Mouse (Mus musculus) forebrain, embryonic 11.5 days (tissue): Measurements from ENCODE around the gene Sytl3. TPM values are rescaled to one million over a fixed set of nuclear protein-coding genes. Genes with fewer than 3 reads are reported as not detected.

Source experiments
- ATAC-seq: fragments of 200-750 bp; cut with Nextera tagmentation; replicated peaks from 2 replicates; pipeline ENCODE4 v1.8.0; 2017; ENCODE audit warnings: moderate TSS enrichment; ENCODE audit not compliant: low FRiP score
- DNase-seq: peaks from one replicate; pipeline ENCODE4 v3.0.0-alpha.2; 2017; ENCODE audit warnings: low spot score
- H3K27ac ChIP-seq: fragments of 300-500 bp; sonication (generic); 2 replicates; pipeline ENCODE4 v1.5.1; 2014; ENCODE audit warnings: low read depth, low read length
- H3K27me3 ChIP-seq: fragments of 300-500 bp; sonication (generic); 2 replicates; pipeline ENCODE4 v1.6.1; 2014; ENCODE audit warnings: mild to moderate bottlenecking, low read length, mixed read lengths; ENCODE audit not compliant: control insufficient read depth, insufficient read depth
- H3K36me3 ChIP-seq: fragments of 300-500 bp; sonication (generic); 2 replicates; pipeline ENCODE4 v1.6.1; 2014; ENCODE audit warnings: mild to moderate bottlenecking, low read length, moderate library complexity, mixed read lengths; ENCODE audit not compliant: control insufficient read depth, insufficient read depth
- H3K4me1 ChIP-seq: fragments of 300-500 bp; sonication (generic); replicated peaks from 2 replicates; pipeline ENCODE4 v1.6.1; 2014; ENCODE audit warnings: low read length, mixed read lengths; ENCODE audit not compliant: control insufficient read depth, insufficient read depth
- H3K4me2 ChIP-seq: fragments of 300-500 bp; sonication (generic); 2 replicates; pipeline ENCODE4 v1.6.1; 2014; ENCODE audit warnings: low read depth, mild to moderate bottlenecking, low read length, moderate library complexity, mixed read lengths; ENCODE audit not compliant: severe bottlenecking
- H3K4me3 ChIP-seq: fragments of 300-500 bp; sonication (generic); 2 replicates; pipeline ENCODE4 v1.5.1; 2014; ENCODE audit warnings: low read depth, low read length
- H3K9ac ChIP-seq: fragments of 300-500 bp; sonication (generic); 2 replicates; pipeline ENCODE4 v1.6.1; 2014; ENCODE audit warnings: low read length
- H3K9me3 ChIP-seq: fragments of 300-500 bp; sonication (generic); 2 replicates; pipeline ENCODE4 v1.6.1; 2016; ENCODE audit warnings: low read length, mixed read lengths; ENCODE audit not compliant: control insufficient read depth
- WGBS: fragments of 180-500 bp; shearing (Covaris S2); extraction: QIAGEN DNeasy Blood & Tissue Kit; methylation state at CpG from one replicate; pipeline ENCODE4 v1.1.7; 2014; 5-methylcytosine and 5-hydroxymethylcytosine counted together
- polyA plus RNA-seq: library from polyadenylated mRNA; unstranded; fragments of >200 nt; fragmentation: Nextera tagmentation; extraction: Ambion mirVana; gene quantifications from 2 replicates; pipeline ENCODE4 v1.2.1, GENCODE M21; 2014

Sytl3 gene
- polyA plus RNA-seq, 1 experiment from 2014 or later: not detected

DNA sequence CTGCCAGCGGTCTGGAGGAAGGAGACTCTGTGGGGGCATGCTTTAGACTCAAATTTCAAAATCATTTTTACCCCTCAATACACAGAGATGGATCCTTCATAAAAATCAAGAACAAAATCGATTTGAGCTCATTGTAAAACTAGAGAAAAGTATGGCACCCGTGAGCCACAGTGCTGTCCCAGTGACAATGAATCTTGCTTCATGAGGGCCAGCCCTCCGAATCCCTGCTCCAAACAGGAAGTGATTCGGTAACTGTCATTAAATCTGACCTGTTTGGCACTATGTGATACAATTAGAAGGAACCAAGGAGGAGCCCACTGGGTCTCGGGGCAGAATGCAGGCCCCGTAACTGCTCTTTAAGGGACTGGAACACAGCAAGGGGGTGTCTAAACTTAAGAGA lies 79.9 kb downstream of the Sytl3 start:
- no peak for ATAC-seq
- H3K27ac ChIP-seq: no peak overlapping the region
- WGBS: 90% methylated on average over 7 of the region's 7 CpGs
- H3K4me2 ChIP-seq: no peak overlapping the region
- no peaks in the 10 kb centered on the region for H3K27me3 ChIP-seq
- H3K4me3 ChIP-seq: no peak overlapping the region
- H3K4me1 ChIP-seq: peaks cover 16% of the 10 kb centered on the region; the same call in 1 of the 2 replicates
- peaks cover 4% of the 10 kb centered on the region; the same call in 1 of the 2 replicates for H3K36me3 ChIP-seq
- DNase-seq: peak; percentile 21
- H3K9ac ChIP-seq: no peak overlapping the region
- H3K9me3 ChIP-seq: no peaks in the 10 kb centered on the region

DNA sequence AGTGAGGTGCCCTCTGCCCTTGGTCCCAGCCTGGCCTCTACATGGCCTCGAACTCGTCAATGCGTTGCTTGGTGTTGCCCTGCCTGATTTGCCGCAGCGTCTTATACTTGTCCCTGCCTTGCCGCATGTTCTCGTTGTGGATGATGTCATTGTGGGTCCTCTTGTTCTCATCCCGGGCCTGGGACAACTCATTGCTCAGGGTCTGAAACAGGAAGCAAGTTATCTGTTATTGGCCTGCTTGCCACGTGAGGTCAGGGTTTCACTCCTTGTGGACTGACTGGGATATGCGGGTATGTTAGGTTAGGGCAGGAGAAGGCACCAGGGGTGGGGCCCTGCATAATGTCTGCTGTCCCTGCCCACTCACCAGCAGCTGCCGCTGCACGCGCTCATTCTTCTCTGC lies 80.4 kb downstream of the Sytl3 start:
- no peak overlapping the region for H3K4me3 ChIP-seq
- H3K27ac ChIP-seq: no peak overlapping the region
- H3K4me2 ChIP-seq: no peak overlapping the region
- no peak for ATAC-seq
- H3K9me3 ChIP-seq: no peaks in the 10 kb centered on the region
- DNase-seq: peak; percentile 49
- WGBS: 90% methylated on average over 13 of the region's 13 CpGs
- peaks cover 4% of the 10 kb centered on the region; the same call in 1 of the 2 replicates for H3K36me3 ChIP-seq
- no peaks in the 10 kb centered on the region for H3K27me3 ChIP-seq
- peaks cover 16% of the 10 kb centered on the region; the same call in 1 of the 2 replicates for H3K4me1 ChIP-seq
- no peak overlapping the region for H3K9ac ChIP-seq

DNA sequence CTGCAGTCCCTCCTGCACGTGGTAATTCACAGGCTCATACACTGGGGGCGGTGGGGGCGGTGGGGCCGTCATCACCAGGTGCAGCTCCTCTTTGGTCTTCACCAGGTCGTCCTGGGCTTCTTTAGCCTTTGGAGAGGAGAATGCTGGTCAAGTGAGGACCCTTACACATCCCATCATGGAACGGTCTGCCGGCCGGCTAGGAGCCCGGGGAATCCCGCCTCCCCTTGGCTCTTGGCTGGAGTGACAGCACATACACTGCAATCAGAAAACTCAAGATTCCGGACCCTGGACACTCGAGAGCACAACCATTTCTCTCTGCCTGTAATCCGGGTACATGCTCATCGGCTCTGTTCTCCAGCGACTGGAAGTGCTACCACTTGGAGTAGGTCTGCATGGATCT lies 80.9 kb downstream of the Sytl3 start:
- Histone ChIP-seq H3K27me3 (no peaks in the 10 kb centered on the region), H3K9me3 (no peaks in the 10 kb centered on the region), H3K36me3 (peaks cover 4% of the 10 kb centered on the region; the same call in 1 of the 2 replicates), H3K4me1 (peaks cover 19% of the 10 kb centered on the region; the same call in 1 of the 2 replicates), H3K9ac (no peak overlapping the region), H3K4me2 (no peak overlapping the region), H3K4me3 (no peak overlapping the region), H3K27ac (no peak overlapping the region)
- DNase-seq (peak; percentile 46), ATAC-seq (no peak)
- WGBS: 92% methylated on average over 15 of the region's 15 CpGs

- no peak overlapping the region for H3K9ac ChIP-seq
- H3K4me1 ChIP-seq: peaks cover 19% of the 10 kb centered on the region; the same call in 1 of the 2 replicates
- no peak overlapping the region for H3K4me2 ChIP-seq
- H3K27me3 ChIP-seq: no peaks in the 10 kb centered on the region
- ATAC-seq (no peak), DNase-seq (peak; percentile 50)
- no peak overlapping the region for H3K4me3 ChIP-seq
- peaks cover 4% of the 10 kb centered on the region; the same call in 1 of the 2 replicates for H3K36me3 ChIP-seq
- WGBS: 73% methylated on average over 19 of the region's 19 CpGs
- H3K9me3 ChIP-seq: no peaks in the 10 kb centered on the region
- H3K27ac ChIP-seq: peak overlapping the region; percentile 18; the same call in 1 of the 2 replicates
These were observed 81.7 kb downstream of the Sytl3 start for GRCm38 (mm10) chr17:6740331-6741170.

- no peak overlapping the region for H3K9ac ChIP-seq
- no peaks in the 10 kb centered on the region for H3K9me3 ChIP-seq
- ATAC-seq (no peak), DNase-seq (peak; percentile 46)
- WGBS: 87% methylated on average over 12 of the region's 12 CpGs
- H3K4me2 ChIP-seq: no peak overlapping the region
- H3K4me3 ChIP-seq: no peak overlapping the region
- peaks cover 17% of the 10 kb centered on the region; the same call in 1 of the 2 replicates for H3K4me1 ChIP-seq
- peaks cover 4% of the 10 kb centered on the region; the same call in 1 of the 2 replicates for H3K36me3 ChIP-seq
- no peak overlapping the region for H3K27ac ChIP-seq
- H3K27me3 ChIP-seq: no peaks in the 10 kb centered on the region
These were observed 82.4 kb downstream of the Sytl3 start for GRCm38 (mm10) chr17:6741271-6741670.

DNA sequence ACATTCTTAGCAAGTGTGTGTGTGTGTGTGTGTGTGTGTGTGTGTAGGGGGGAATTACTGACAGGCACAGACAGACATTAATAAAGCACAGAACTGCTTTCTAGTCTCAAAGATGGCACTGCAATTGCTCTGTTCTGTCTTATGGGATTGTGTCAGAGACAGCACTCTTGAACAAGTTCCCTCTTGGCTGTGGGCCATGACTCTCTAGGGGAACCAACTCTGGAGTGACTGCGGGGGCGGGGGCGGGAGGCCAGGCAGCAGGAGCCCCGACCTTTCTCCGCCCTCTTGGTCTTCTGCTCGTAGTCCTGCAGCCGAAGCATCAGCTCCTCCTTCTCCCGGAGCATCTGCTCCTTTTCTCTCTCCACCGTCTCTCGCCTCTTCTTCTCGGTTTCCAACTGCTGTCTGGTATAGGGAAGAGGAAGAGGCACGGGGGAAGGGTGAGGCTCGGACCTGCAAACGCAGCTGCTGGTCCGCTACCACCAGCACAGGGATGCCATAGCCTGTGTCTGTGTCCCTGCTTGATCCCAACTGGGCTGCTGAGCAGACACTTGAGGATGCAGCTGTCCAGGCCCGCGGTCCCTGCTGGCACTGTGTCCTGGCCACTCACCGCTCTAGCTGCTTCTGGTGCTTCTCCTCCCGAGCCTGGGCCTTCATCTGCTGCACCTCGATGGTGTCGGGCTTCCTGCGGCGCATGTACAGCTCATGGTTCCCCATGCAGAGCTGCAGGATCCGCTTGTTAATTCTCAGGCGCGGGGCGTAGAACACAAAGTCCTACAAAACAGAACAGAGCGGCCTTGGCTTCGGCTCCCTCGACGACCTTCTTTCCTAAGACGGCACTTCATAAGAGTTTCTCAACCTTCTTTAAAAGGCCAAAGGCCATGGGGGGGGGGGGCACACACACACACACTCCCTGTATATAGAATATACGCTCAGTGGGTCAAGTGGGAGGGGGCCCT lies 83.5 kb downstream of the Sytl3 start:
- DNase-seq (peak; percentile 49), ATAC-seq (no peak)
- H3K4me2 ChIP-seq: no peak overlapping the region
- peaks cover 16% of the 10 kb centered on the region for H3K4me1 ChIP-seq
- H3K9me3 ChIP-seq: no peaks in the 10 kb centered on the region
- WGBS: 81% methylated on average over 33 of the region's 33 CpGs
- peaks cover 4% of the 10 kb centered on the region; the same call in 1 of the 2 replicates for H3K36me3 ChIP-seq
- H3K27me3 ChIP-seq: no peaks in the 10 kb centered on the region
- no peak overlapping the region for H3K4me3 ChIP-seq
- no peak overlapping the region for H3K9ac ChIP-seq
- no peak overlapping the region for H3K27ac ChIP-seq

DNA sequence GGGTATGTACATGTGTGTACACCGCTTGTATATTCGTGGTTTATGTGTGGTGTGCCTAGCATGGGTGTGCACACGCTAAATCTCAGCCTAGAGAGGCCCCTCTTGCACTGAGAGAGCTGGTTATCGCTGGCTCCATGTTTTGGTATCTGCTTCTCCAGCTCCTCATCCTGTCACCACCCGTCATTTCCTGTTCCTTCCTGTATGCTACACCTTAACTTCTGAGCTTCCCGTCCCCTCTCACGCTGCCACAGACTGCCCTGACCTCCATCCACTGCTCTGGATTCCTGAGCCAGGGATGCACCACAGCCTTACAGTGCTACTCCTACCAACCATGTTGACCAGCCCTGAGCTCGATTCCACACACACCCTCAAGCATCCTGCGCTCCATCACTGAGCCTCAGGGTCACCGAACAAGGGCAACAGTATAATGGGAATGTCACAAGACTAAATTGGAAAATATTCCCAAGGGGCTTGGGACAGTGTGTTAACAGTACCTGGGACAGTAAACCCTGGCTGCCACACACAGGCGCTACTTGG lies 84.2 kb downstream of the Sytl3 start:
- Histone ChIP-seq H3K4me3 (no peak overlapping the region), H3K27me3 (no peaks in the 10 kb centered on the region), H3K36me3 (peaks cover 4% of the 10 kb centered on the region; the same call in 1 of the 2 replicates), H3K4me2 (no peak overlapping the region), H3K4me1 (peaks cover 17% of the 10 kb centered on the region), H3K27ac (no peak overlapping the region), H3K9me3 (no peaks in the 10 kb centered on the region), H3K9ac (no peak overlapping the region)
- ATAC-seq (no peak), DNase-seq (peak; percentile 47)
- 90% methylated on average over 11 of the region's 11 CpGs for WGBS

DNA sequence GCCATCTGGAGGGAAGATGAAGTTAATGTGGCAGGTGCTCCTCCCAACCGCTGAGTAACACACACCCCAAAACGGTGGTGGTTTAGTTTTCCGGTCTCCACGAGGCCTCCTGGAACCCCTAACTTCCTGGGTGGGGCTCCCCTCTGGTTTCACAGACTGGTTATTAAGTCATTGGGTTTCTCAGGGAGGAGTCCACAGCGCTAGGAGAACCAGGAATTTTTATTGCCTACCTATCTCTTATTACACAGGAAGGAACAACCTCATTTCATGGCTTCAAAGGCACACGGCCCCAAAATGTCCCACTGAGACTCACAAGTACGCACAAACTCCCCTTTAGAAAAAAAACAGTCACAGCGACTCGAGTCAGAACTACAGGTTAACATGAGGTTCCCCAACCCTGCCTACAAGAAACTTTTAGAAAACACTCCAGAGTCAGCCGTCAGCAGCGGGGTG lies 84.9 kb downstream of the Sytl3 start:
- H3K9me3 ChIP-seq: no peaks in the 10 kb centered on the region
- no peak overlapping the region for H3K4me3 ChIP-seq
- DNase-seq (peak; percentile 40), ATAC-seq (no peak)
- H3K4me1 ChIP-seq: peaks cover 17% of the 10 kb centered on the region
- H3K9ac ChIP-seq: no peak overlapping the region
- H3K27me3 ChIP-seq: no peaks in the 10 kb centered on the region
- 88% methylated on average over 11 of the region's 11 CpGs for WGBS
- no peak overlapping the region for H3K4me2 ChIP-seq
- peaks cover 4% of the 10 kb centered on the region; the same call in 1 of the 2 replicates for H3K36me3 ChIP-seq
- no peak overlapping the region for H3K27ac ChIP-seq
